Mouse (Mus musculus): Measurements from ENCODE around the gene Mbnl1.
"Not testable (repeated sequence)": the region's sequence is repeated elsewhere in the genome, so short reads cannot be mapped to it uniquely, and the experiment has no call there.

The Mbnl1 gene

GRCm38 (mm10) chr3:60472681-60473177 lies at the start of gene Mbnl1:
TSS of gene Mbnl1 (plus strand) at chr3:60472830.
- no peak for DNase-seq

DNA sequence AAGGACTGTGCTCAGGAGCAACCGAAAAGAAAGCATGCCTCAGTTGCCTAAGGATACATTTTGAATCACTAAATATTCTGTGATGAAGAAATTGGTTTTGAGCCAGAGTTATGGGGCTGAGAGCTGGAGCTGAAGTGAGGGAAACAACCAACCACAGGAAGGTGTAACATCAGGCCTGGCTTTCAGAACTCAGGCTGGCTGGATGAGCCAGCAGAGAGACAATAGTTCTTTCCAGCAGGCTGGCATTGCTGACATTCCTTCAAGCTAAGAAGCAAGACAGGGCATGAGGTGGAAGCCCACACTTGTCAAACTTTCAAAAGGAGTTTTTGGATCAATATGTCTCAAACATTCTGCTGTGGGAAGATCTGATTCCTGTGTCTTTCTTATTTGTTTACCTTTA lies 48.5 kb upstream of the Mbnl1 start:
- DNase-seq = no peak

DNA sequence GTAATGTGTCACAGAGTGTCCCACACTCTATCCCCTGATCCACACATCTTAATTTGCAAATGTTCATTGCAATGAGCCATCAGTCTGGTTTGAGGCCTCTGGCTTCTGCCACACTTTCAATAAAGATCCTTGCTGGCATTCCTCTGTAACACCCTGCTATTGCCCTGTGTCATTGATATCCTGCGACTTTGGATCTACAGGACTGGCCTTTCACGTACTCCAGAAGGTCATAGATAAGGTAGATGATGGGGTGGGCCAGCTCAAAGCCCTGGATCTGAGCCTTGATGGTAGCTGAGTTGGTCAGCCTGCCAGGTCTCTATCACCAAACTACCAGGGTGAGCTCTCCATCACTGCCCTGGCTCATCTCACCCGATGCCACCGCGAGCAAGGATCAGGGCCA lies 43.6 kb upstream of the Mbnl1 start:
- DNase-seq = no peak

GRCm38 (mm10) chr3:60437254-60437653 lies 35.4 kb upstream of the Mbnl1 start:
- DNase-seq = no peak

DNA sequence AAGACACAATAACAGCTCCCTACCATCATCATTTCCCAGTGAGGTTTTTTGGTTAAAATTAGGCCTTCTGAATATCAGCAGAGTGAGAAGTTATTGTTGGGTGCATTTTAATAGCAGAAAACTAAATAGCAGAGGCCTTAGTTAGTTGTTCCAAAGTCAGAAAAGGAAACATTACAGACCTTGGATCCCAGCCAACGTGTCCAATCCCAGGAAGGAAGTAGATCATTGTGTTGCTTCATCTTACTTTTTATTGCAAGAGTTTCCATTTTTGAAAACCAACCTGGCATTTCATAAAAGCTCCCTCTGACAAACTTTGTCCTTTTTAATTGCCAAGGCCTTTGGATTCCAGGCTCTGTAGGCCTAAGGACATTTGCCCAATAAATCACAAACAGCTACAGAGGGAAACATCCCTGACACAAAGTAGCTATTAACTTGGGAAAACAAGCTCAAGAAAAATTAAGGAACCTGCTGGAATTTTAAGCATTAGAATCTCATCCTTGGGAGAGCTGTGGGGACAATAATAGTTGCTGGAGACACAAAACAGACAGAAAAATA lies 34.9 kb upstream of the Mbnl1 start:
- DNase-seq = peak; percentile 75

DNA sequence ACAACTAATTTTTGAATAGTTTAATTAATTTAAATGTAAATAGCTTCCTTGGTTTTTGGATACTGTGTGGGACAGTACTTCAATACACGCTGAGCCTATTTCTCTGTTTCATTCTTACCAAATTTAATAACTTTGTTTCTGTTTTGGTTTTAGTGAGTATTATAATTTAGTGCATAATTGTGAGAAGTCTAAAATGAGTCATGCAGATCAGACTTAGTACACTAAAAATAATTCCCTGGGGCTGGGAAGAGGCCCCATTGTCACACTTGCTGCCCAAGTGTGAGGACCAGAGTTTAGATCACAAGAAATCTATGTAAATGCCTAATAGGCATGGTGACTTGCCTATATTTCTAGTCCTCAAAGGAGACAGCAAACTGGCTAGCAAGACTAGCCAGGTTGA lies 33.9 kb upstream of the Mbnl1 start:
- DNase-seq = no peak

DNA sequence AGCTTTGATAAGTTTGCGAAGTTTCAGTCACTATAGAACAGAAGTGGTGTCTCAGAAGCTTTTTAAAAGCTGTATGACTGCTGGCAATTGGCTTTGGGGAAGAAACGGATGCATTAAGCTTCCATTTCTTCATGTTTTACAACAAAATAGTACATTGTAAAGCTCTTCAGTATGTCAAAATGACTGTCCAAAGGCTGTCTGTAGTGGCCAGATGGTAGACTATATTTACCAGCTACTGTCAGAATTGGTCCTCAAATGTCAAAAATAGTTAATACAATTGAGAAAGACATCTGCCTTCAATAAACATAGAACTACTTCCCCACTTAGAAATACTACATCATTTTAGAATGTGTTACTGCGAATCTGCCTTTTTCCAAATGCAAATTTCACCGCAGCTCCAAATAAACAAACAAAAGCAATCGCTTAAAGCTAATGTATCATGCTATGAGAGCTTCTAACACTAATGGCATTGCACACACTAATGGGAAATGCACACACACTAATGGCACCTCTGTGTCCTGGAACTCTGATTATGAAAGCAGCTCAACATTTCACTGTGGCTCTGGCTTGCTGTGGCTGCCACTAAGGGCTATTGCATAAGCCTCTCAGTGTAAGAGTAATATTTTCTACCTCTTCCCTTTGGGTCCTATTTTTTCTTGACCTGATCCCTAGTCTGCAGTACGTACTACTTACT lies 10.7 kb upstream of the Mbnl1 start:
- no peak for DNase-seq

DNA sequence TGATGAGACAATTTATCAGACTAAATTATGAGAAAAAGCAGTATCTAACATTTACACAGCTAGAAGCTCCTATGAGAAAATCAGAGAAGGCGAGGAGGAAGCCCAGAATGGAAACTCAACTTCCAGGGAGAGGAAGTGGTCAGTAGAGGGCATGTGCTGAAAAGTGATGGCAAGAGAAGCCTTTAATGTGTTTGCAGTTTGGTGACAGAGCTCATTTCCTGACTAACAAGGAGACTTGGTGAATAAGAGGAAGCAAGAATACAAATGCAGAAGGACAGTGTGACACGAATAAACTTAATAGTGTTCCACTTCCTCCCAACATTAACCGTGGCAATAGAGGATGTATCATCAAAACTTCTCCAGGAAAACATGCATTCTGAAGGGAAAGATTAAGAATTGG lies 4.0 kb upstream of the Mbnl1 start:
- DNase-seq = not testable (repeated sequence)

- not testable (repeated sequence) for DNase-seq
These were observed 3.3 kb upstream of the Mbnl1 start for GRCm38 (mm10) chr3:60469170-60469805.

DNA sequence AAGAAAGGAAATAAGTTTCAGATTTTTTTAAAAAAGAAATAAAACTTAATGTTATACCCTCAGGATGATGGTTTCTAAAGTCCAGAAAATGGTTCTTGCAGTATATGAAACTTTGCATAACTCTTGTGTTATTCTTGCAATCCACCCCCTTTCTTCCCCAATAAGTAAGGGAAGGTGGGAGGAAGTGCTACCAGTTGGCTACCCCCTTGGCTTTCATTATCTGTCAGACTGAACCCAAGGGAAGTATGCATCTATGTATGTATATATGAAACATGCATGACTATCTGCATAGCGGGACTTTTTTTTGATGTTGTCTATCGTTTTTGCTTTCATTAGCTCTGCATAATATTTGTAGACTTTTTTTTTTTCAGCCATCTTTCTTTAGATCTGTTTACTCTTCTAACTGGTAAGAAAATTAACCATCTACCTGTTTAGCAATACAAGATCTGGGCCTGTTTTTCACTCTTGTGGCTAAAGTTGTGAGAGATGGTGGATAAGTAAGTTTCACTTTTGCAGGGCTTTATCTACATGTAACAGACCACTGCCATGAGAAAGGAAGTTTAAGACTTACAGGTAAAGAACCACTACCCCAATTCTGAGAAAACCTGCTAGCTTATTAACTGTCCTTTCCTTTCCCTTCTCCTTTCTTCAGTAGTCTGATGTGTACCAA lies 484 bp upstream of the Mbnl1 start:
- no peak for DNase-seq

DNA sequence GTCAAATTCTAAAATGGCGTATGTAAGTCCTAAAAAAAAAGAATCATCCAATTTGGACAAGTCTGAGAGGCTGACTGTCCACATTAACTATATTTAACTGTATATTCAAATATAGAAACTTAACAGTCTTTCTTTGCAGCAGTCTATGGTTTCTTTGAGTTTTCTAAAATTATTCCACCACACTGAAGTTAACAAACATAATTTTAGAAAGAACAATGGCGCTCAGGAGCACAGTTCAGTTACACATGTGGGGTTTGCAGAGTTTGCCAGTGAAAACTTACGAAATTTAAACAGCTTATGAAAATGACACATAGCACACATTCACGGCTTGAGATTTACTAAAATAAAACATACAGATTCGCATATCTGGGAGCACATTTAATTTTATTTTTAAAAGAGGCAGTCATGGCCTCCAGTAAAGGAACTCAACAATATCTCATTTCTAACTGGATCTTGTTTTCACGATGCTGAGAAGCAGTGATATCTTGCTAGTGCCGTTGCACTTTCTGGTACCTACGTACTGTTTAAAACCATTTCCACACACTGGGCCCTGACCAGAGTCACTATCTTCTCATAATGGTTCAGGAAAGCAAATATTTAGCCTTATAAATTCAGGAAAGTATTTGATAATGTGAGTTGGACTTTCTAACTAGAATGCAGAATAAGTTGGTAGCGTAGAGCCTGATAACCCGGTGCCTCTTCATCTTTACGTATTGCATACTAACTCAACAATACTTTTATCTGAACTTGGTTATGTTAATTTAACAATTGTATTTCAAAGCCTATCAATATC lies 1.4 kb downstream of the Mbnl1 start:
- DNase-seq = no peak

DNA sequence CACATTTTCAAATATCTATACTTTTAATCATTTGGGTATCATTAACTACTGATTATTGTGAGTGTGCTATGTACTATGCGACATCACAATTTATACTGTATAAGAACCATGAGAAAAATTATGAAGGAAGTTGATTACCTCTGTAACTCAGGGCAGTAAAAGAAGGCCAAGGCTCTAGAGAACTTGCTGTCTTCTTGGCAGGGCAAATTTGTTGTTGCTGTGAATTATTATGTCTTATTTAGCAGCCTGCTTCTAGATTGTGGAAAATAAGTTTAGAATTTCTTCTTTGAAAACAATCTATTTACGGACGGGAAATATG lies 2.0 kb downstream of the Mbnl1 start:
- DNase-seq = no peak

DNA sequence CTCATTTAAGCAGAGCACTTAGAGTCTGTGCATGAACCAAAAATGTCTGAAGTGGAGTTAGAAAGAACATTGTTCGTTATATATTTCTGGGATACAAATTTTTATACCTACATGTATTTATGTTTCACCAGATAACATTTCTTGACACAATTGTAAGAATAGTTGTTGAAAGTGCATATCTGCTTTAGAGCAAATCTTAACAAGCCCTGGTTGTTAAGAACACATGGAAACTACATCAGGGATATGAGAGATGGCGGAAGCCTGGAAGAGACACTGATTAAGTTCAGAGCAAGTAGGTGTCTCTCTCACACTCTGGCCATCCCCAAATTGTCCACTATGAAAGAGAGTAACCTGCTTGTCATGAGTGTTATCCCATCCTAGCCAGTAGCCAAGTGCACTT lies 2.4 kb downstream of the Mbnl1 start:
- DNase-seq = no peak

DNA sequence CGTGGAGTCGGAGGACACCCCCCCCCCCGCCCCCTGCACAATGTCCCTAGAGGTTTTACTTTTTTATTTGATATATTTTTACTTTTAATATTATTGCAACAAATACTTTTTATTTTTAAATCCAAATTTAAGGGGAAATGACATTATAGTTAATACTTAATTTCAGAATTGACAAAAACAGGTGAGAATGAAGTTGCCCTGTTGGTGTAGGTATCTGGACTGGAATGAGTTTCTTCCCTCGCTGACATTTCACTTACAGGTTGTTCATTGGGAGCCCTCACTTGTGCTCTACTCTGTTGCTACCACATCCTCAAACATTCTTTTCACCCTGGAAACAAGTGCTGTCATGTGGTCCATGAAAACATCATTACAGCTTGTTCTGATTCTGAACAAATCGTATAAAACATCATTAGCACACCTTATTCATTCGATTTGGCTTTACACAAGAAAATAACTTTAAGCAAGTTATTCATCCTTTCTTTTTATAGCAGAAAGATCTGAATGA lies 4.2 kb downstream of the Mbnl1 start:
- no peak for DNase-seq

DNA sequence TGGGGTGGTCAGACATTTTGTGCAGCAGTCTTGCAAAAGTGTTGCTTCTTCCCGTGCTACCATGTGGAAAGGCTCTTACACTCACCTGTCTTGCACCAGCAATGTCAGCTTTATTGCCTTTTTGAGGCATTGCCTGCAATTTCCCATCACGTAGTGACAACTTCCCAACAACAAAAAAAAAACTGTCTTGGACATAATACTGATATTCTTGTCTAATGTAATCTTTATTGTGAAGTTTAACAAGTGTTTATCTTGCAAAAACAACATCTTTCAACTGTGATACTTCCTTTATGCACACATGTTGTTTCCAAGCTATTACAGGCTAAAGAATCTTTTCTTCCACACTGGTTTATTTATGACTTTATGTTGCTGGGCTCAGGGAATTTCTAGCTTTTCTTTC lies 5.8 kb downstream of the Mbnl1 start:
- no peak for DNase-seq

GRCm38 (mm10) chr3:60480716-60481115 lies 8.1 kb downstream of the Mbnl1 start:
- no peak for DNase-seq

DNA sequence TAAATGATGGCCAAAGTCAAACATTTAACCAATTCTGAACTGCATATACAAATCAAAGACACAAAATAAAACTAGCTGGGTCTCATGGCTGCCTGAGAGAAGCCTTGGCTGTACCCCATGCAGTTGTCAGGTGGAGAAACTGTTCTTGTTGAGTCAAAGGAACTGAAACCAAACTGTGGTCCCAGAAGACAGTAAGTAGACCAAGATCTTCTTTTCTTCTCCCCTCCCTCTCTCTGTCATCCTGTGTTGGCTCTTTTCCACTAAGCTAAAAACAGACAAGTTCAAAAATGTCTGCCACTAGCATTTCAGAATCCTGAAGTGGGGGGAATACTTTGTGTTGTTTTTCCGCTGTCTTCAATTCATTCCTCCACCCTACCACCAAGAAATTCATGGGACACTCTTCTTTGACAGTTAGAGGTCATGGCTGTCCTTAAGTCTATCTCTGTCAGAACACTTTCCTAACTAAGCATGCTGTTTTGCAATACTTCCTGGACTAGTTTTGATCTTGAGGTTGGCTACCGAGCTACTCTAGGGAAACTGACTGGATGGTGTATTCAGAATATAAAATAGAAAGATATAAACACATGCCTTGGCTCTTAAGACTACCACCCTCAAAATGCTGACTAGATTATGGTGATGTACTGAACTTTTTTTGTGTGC lies 9.2 kb downstream of the Mbnl1 start:
- no peak for DNase-seq

GRCm38 (mm10) chr3:60483305-60483704 lies 10.7 kb downstream of the Mbnl1 start:
- DNase-seq = no peak

DNA sequence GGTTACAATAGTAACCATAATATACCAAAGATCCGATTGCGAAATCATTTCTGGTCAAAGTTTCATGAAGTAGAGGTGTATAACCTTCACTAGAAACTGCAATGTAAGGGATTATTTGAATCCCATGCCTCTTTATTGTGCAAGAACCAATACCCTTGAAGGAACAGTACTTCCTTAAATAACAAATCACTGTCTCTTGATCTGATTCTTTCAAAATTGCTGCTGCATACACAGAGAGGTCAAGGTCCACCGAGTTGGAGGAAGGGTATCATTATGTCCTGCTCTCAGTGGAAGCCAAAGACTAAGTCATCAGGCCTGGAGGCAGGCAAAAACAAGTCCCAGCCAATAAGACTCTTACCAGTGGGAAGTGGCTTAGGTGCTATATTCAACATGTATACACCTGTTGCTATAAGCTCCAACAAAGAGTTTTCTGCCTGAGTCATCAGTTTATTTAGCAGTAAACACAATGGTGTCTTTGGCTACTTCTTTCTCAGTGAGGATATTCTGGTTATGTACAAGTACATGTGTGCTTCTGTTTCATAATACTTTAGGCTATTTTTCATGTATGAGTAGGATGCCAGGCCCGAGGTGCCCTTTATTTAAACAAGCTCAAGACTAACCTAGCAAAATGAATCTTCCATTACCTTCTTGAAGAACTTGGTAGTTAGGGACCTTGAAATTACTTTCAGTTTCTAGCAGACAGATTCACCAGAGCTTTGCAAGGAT lies 13.5 kb downstream of the Mbnl1 start:
- DNase-seq = no peak

- DNase-seq = no peak
These were observed 14.1 kb downstream of the Mbnl1 start for GRCm38 (mm10) chr3:60486713-60487170.

GRCm38 (mm10) chr3:60489509-60489908 lies 16.9 kb downstream of the Mbnl1 start:
- DNase-seq = no peak

Data from lung, postnatal 14 days (tissue).